Mouse (Mus musculus): ENCODE measurements around the gene Gm4869. TPM values are rescaled to one million over a fixed set of nuclear protein-coding genes. Genes with fewer than 3 reads are reported as not detected.

Gm4869 gene
- polyA plus RNA-seq (2015; fragmentation: Nextera tagmentation; extraction: Ambion mirVana), result 0.20 and 0.47 TPM in 2 replicates

- Histone ChIP-seq H3K4me2 (replicated peaks) (no peak within 1 kb of the TSS), H3K9ac (no peak within 1 kb of the TSS), H3K27me3 (no peaks in the 10 kb centered on the region), H3K9me3 (replicated peaks) (no peaks in the 10 kb centered on the region), H3K27ac (replicated peaks) (no peak within 1 kb of the TSS), H3K4me1 (no peaks in the 10 kb centered on the region), H3K4me3 (replicated peaks) (no peak within 1 kb of the TSS), H3K36me3 (peaks cover 52% of the 10 kb centered on the region)
- WGBS, result 88% methylated on average over 5 of the region's 5 CpGs
- ATAC-seq (ENCODE audit: insufficient number of reproducible peaks, low FRiP score, low TSS enrichment, low read depth), result no peak
These were observed at the start of gene Gm4869 for GRCm38 (mm10) chr5:140445345-140445744. Gene Gm4869, plus strand, starts transcription at chr5:140445645.

- H3K4me1 ChIP-seq, result no peaks in the 10 kb centered on the region
- 60% methylated on average over 8 of the region's 8 CpGs for WGBS
- ATAC-seq (ENCODE audit: insufficient number of reproducible peaks, low FRiP score, low TSS enrichment, low read depth), result no peak
- H3K9me3 ChIP-seq (replicated peaks), result no peaks in the 10 kb centered on the region
- H3K27me3 ChIP-seq, result no peaks in the 10 kb centered on the region
- no peak overlapping the region for H3K9ac ChIP-seq
- H3K27ac ChIP-seq (replicated peaks), result no peak overlapping the region
- no peaks in the 10 kb centered on the region for H3K36me3 ChIP-seq
- H3K4me3 ChIP-seq (replicated peaks), result no peak overlapping the region
- H3K4me2 ChIP-seq (replicated peaks), result no peak overlapping the region
These were observed 49.1 kb upstream of the Gm4869 start for GRCm38 (mm10) chr5:140396166-140396940.

DNA sequence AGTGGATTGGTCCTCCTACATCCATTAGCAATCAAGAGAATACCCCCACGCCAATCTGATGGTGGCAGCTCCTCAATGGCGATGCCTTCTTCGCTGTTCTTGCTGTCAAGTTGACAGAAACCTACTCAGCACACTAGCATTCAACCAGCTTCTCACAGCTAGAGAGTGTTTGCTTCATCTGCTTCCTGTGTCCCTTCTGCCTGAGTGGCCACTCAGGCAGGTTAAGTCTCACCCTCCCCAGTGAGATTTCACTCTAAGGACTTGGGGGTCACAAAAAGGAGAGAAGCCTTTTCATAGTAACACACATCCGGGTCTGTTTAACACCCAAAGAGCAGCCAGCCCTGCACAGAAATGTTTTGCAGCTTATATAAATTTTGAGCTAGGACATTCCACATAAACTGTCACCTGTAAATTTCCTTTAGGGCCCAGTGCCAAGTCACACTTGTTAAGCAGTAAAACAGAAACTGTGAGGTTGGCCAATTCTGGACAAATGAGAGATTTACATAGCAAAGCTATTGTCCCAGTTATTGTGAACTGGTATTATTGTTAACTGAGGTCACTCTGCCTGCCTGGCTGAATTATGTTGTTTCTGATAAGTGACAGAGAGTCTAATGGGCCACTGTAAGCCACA lies 42.7 kb upstream of the Gm4869 start:
- Histone ChIP-seq H3K4me1 (no peaks in the 10 kb centered on the region), H3K4me2 (replicated peaks) (no peak overlapping the region), H3K9me3 (replicated peaks) (no peaks in the 10 kb centered on the region), H3K9ac (no peak overlapping the region), H3K27me3 (no peaks in the 10 kb centered on the region), H3K4me3 (replicated peaks) (no peak overlapping the region), H3K27ac (replicated peaks) (no peak overlapping the region), H3K36me3 (no peaks in the 10 kb centered on the region)
- WGBS, result 78% methylated on average over 4 of the region's 4 CpGs
- no peak for ATAC-seq (ENCODE audit: insufficient number of reproducible peaks, low FRiP score, low TSS enrichment, low read depth)

GRCm38 (mm10) chr5:140405126-140405525 lies 40.3 kb upstream of the Gm4869 start:
- H3K27ac ChIP-seq (replicated peaks), result no peak overlapping the region
- ATAC-seq (ENCODE audit: insufficient number of reproducible peaks, low FRiP score, low TSS enrichment, low read depth), result no peak
- WGBS, result 35% methylated on average over 6 of the region's 6 CpGs
- H3K9ac ChIP-seq, result no peak overlapping the region
- no peaks in the 10 kb centered on the region for H3K4me1 ChIP-seq
- no peaks in the 10 kb centered on the region for H3K27me3 ChIP-seq
- H3K36me3 ChIP-seq, result no peaks in the 10 kb centered on the region
- no peak overlapping the region for H3K4me2 ChIP-seq (replicated peaks)
- H3K9me3 ChIP-seq (replicated peaks), result no peaks in the 10 kb centered on the region
- H3K4me3 ChIP-seq (replicated peaks), result no peak overlapping the region

DNA sequence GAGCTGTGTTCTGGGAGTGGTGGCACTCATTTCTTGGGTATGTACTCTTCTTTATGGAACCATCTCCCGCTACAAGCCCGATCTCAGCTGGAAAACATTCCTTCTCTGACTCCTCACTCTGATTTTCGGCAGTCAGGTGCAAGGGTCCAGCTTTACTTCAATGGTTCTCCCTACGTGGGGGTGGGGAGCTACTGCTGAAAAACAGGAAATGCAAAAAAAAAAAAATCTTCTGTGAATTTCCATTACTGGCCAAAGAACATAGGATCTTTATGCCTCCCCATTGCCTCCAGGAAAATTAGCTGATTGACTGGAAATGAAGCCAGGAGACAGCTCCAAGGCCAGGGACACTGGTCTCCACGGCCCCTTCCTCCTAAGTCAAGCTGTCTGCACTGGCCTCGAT lies 38.8 kb upstream of the Gm4869 start:
- ATAC-seq (ENCODE audit: insufficient number of reproducible peaks, low FRiP score, low TSS enrichment, low read depth), result no peak

GRCm38 (mm10) chr5:140408801-140409200 lies 36.6 kb upstream of the Gm4869 start:
- Histone ChIP-seq H3K9ac (no peak overlapping the region), H3K27ac (replicated peaks) (no peak overlapping the region), H3K27me3 (no peaks in the 10 kb centered on the region), H3K4me3 (replicated peaks) (no peak overlapping the region), H3K36me3 (no peaks in the 10 kb centered on the region), H3K9me3 (replicated peaks) (no peaks in the 10 kb centered on the region), H3K4me1 (no peaks in the 10 kb centered on the region), H3K4me2 (replicated peaks) (no peak overlapping the region)
- ATAC-seq (ENCODE audit: insufficient number of reproducible peaks, low FRiP score, low TSS enrichment, low read depth), result no peak

More for the DNA sequence above, 38.8 kb upstream of the Gm4869 start:
- WGBS, result 48% methylated on average over 6 of the region's 6 CpGs
- Histone ChIP-seq H3K27me3 (no peaks in the 10 kb centered on the region), H3K9me3 (replicated peaks) (no peaks in the 10 kb centered on the region), H3K4me1 (no peaks in the 10 kb centered on the region), H3K36me3 (no peaks in the 10 kb centered on the region), H3K27ac (replicated peaks) (no peak overlapping the region), H3K4me2 (replicated peaks) (no peak overlapping the region), H3K4me3 (replicated peaks) (no peak overlapping the region), H3K9ac (no peak overlapping the region)

- H3K9ac ChIP-seq, result no peak overlapping the region
- H3K4me2 ChIP-seq (replicated peaks), result no peak overlapping the region
- no peaks in the 10 kb centered on the region for H3K36me3 ChIP-seq
- H3K9me3 ChIP-seq (replicated peaks), result no peaks in the 10 kb centered on the region
- no peaks in the 10 kb centered on the region for H3K4me1 ChIP-seq
- no peak overlapping the region for H3K4me3 ChIP-seq (replicated peaks)
- no peaks in the 10 kb centered on the region for H3K27me3 ChIP-seq
- no peak for ATAC-seq (ENCODE audit: insufficient number of reproducible peaks, low FRiP score, low TSS enrichment, low read depth)
- H3K27ac ChIP-seq (replicated peaks), result no peak overlapping the region
- 38% methylated on average over 8 of the region's 8 CpGs for WGBS
These were observed 34.1 kb upstream of the Gm4869 start for GRCm38 (mm10) chr5:140411339-140411738.

- H3K4me1 ChIP-seq, result no peaks in the 10 kb centered on the region
- WGBS, result 68% methylated on average over 4 of the region's 4 CpGs
- no peak for ATAC-seq (ENCODE audit: insufficient number of reproducible peaks, low FRiP score, low TSS enrichment, low read depth)
- H3K4me2 ChIP-seq (replicated peaks), result no peak overlapping the region
- H3K36me3 ChIP-seq, result no peaks in the 10 kb centered on the region
- H3K27me3 ChIP-seq, result no peaks in the 10 kb centered on the region
- H3K27ac ChIP-seq (replicated peaks), result no peak overlapping the region
- no peak overlapping the region for H3K9ac ChIP-seq
- no peaks in the 10 kb centered on the region for H3K9me3 ChIP-seq (replicated peaks)
- H3K4me3 ChIP-seq (replicated peaks), result no peak overlapping the region
These were observed 30.8 kb upstream of the Gm4869 start for GRCm38 (mm10) chr5:140414647-140415046.

- under 1% methylated on average over 12 of the region's 12 CpGs for WGBS
- H3K4me1 ChIP-seq, result peaks cover 18% of the 10 kb centered on the region
- H3K4me3 ChIP-seq (replicated peaks), result peak overlapping the region; percentile 96
- H3K27me3 ChIP-seq, result no peaks in the 10 kb centered on the region
- H3K27ac ChIP-seq (replicated peaks), result peak overlapping the region; percentile 98
- peak overlapping the region; percentile 69 for H3K9ac ChIP-seq
- ATAC-seq (ENCODE audit: insufficient number of reproducible peaks, low FRiP score, low TSS enrichment, low read depth), result no peak
- peak overlapping the region; percentile 64 for H3K4me2 ChIP-seq (replicated peaks)
- peaks cover 2% of the 10 kb centered on the region; the same call in 1 of the 2 replicates for H3K36me3 ChIP-seq
- H3K9me3 ChIP-seq (replicated peaks), result no peaks in the 10 kb centered on the region
These were observed 27.3 kb upstream of the Gm4869 start for GRCm38 (mm10) chr5:140418106-140418488.

GRCm38 (mm10) chr5:140418489-140419441 lies 26.7 kb upstream of the Gm4869 start, which contains the start of gene Eif3b:
Gene Eif3b, plus strand, starts transcription at chr5:140419328.
- peaks cover 18% of the 10 kb centered on the region for H3K4me1 ChIP-seq
- under 1% methylated on average over 65 of the region's 65 CpGs for WGBS
- ATAC-seq (ENCODE audit: insufficient number of reproducible peaks, low FRiP score, low TSS enrichment, low read depth), result peak; percentile 86
- peak within 1 kb of the TSS; percentile 69 for H3K9ac ChIP-seq
- peak within 1 kb of the TSS; percentile 98 for H3K27ac ChIP-seq (replicated peaks)
- H3K9me3 ChIP-seq (replicated peaks), result no peaks in the 10 kb centered on the region
- H3K4me3 ChIP-seq (replicated peaks), result peak within 1 kb of the TSS; percentile 96
- H3K4me2 ChIP-seq (replicated peaks), result peak within 1 kb of the TSS; percentile 64
- no peaks in the 10 kb centered on the region for H3K27me3 ChIP-seq
- peaks cover 9% of the 10 kb centered on the region for H3K36me3 ChIP-seq

Data from embryonic facial prominence, embryonic 15.5 days (tissue).